Mouse (Mus musculus) fibroblast of lung, adult 2 months (primary cell): ENCODE measurements around the gene Rock2.
A peak's percentile ranks its signal among the peaks of the same experiment; 100 is the strongest.
"Not testable (repeated sequence)": the region's sequence is repeated elsewhere in the genome, so short reads cannot be mapped to it uniquely, and the experiment has no call there.

Source experiments
- DNase-seq: peaks from one replicate; pipeline ENCODE4 v3.0.0-alpha.2; 2011; ENCODE audit warnings: low read depth

Rock2 gene

DNA sequence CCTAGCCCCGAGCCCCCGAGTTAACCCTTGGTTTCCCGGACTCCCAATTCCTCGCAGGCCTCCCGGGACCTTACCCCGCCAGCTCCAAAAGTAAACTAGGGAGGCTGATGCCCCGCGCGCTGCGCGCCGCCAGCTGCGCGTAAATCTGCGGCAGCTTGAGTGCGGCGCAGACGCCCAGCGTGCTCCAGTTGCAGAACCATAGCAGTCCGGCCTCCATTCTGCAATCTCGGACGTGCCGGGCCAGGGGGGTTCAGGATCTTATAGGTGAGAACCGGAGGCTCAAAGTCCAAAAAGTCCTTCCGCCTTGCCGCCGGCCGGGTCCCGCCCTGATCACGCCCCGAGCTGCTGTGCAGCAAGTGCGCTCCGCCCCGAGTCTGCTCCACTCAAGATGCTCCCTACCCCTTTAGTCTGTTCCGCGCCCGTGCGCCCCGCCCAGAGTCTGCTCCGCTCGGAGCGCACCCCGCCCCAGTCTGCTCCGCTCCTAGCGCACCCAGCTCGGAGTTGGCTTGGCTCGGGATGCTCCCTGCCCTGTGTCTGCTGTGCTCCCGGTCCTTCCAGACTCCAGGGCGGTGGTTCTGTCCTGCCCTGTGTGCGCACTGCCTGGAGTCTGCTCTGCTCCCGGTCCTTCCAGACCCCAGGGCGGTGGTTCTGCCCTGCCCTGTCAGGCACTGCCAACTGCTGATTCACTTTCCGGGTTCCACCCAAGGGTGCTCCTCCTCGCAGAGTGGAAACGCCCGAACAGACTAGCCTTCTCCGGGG lies 105.2 kb downstream of the Rock2 start, which contains the start of gene Pqlc3:
Gene Pqlc3, minus strand, starts transcription at position 670 of the 759 bp plus-strand sequence.
- DNase-seq = peak; percentile 73

DNA sequence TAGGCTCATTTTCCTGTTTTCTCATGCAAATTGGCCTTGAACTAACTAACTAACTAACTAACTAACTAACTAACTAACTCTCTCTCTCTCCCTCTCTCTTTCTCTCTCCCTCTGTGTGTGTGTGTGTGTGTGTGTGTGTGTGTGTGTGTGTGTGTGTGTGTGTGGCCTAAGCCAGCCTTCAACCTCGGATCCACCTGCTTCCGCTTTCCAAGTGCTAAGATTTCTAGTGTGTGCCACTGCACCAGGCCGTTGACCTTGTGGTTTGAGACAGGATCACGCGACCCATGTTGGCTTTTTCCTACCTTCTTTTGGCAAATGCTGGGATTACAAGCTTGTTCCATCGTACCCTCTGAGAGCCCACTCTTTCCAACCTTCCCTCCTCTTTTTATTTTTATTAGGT lies 105.9 kb downstream of the Rock2 start:
- DNase-seq = no peak

DNA sequence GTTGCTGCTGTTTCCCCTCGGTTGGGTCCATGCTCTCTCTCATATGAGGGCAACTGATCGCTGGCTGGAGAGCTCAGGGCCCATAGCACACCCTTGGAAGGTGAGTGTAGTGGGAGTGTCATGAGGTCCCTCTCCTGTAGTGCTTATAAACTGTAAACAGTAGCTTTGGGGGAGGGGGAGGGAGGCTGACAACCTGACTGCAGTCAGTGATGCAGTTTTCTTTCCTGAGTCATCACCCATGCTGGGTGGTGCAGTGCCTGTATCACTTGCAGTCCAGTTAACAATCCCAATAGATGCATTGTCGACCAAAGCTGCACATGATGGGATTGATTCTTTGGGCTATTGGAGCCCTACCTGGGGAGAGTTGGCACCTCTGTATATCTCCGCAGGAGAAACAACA lies 106.5 kb downstream of the Rock2 start:
- no peak for DNase-seq

DNA sequence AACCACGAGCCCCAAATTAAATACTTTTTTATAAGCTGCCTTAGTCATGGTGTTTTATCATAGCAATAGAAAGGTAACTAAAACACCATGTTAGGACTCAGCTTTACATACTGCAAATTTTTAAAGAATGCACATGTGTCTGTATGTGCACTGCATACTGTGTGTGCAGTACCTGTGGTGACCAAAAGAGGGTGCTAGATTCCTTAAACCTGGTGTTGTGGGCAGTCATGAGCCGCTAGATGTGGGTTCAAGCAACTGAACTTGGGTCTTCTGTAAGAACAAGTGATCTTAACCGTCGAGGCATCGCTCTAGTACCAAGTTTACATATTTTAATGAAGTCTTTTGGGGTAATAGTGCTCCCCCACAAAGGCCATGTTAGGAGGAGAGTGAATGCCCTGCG lies 114.8 kb downstream of the Rock2 start:
- DNase-seq = no peak

DNA sequence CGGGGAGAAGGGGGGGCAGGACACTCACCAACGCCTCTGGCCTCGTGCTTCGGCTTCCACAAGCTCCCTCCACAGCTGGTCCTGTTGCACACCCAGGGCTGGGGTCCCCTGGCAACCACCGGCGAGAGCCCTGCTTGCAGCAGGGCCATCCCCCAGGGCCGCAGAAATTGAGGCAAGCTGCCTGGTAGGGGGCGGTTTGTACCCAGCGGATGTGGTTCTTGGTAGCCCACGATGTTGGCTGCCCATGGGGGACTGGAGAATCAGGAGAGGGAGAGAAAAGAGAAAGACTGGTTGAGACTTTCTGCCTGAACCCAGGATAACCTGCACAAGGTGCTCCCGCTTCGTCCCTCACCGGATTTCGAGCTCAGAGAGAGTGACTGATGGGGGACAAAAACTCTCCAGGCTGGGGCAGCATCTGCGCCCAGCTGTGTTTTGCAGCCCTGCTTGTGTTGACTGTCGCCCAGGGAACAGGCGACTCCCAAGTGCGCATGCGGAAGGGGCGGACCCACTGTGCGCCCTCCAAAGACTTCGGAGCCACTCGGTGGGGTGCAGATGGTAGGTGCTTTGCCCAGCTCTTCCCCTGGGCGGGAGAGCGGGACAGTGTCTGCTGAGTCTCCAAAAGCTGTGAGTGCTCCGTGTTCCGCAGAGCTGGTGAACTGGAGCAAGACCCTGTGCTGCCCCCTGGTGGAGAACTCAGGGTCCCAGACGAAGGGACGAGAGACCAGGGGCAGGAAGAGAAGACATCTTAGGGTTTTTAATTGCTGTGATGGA lies 116.6 kb downstream of the Rock2 start, which contains the start of gene 2410004P03Rik:
Gene 2410004P03Rik, minus strand, starts transcription at position 628 of the 771 bp plus-strand sequence.
- DNase-seq = no peak

DNA sequence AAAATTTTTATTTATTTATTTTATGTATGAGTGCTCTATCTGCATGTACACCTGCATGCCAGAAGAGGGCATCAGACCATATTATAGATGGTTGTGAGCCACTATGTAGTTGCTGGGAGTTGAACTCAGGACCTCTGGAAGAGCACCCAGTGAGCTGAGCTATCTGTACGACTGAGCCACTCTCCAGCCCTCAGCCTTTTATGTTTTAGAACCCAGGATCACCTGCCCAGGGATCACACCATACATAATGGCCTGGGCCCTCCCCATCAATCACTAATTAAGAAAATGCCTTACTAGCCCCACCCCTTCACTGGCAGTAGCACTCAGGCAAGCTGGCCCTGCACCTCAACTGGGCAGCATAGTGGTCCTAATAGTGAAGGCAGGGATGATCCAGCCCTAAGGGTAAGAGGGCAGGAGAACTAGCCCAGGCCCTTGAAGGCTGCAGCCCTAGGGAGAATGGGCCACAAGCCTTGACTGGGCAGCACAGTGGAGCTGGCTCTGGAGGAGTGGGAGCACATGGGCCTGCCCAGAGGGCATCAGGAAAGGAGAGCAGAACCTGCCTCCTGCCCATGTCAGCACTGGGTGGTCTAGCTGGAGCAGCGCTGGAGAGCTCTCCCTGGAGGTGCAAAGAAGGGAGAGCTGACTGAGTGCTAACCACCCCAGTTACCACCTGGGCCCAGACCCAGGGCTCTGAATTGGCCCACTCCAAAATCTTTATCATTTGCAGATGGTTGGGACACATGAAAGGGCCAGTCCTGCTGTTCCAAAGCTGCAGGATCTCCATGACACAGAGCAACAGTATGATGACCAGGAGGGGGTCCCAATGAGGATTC lies 117.6 kb downstream of the Rock2 start:
- no peak for DNase-seq

DNA sequence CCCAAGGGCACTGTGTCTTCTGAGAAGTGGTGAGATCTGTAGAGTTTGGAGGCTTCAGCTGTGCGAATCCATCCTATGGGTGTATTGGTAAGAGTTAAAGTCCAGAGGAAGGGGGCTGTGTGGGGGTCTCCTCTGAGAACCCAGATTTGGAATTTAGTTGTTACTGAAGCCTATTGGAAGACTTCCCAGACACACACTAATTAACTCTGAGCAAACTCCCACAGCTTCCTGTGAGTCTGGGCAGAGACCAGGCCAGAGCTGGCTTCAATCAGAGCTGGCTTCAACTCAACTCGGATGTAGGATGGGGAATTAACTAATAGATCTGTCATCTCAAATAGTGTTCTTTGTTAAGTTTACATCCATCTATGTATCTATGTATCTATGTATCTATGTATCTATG lies 121.0 kb downstream of the Rock2 start:
- no peak for DNase-seq

DNA sequence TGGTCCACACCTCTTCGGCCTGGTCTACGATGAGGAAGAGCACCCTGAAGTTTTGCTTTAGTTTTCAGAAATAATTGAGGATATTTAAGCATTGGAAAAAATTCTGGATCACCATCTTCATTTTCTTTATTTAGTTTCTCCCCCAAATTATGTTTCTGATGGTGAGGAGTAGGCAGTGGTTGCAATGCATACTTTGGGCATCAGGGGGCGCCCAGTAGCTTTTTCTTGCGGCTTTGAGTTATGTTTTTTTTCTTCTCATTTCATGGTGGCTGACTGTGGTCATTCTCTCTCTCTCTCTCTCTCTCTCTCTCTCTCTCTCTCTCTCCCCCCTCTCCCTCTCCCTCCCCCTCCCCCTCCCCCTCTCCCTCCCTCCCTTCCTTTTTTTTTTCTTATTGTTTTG lies 123.8 kb downstream of the Rock2 start:
- DNase-seq = no peak

DNA sequence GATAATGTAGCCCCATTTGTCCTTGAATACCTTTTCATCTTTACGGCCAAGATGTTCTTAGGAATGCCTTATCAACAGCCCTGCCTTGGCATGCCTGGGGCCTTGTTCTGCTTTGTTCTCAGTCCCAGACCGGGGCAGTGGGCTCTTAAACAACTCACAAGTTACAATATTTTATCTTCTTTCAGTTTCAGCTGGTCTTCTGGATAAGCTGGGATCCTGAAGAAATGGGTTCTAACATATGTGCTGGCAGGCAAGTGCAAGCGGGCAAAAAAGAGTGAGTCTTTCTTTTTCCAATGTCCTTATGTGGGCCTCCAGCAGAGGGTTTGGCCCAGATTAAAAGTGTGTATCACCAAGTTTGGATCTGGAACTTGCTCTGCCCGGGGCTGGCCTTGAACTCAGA lies 126.4 kb downstream of the Rock2 start:
- DNase-seq = not testable (repeated sequence)

DNA sequence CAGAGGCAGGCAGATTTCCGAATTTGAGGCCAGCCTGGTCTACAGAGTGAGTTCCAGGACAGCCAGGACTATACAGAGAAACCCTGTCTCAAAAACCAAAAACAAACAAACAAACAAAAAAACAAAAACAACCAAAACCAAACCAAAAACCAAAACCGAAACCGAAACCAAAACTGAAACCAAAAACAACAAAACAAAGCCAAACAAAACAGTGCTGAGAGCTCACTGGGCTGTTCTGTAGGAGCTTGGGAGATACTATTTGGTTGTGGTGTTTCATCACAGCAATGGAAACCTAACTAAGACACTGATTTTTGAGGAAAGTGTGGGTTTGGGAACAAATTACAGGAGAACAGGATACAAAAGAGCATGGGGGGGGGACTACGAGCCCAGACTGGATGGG lies 127.5 kb downstream of the Rock2 start:
- no peak for DNase-seq

DNA sequence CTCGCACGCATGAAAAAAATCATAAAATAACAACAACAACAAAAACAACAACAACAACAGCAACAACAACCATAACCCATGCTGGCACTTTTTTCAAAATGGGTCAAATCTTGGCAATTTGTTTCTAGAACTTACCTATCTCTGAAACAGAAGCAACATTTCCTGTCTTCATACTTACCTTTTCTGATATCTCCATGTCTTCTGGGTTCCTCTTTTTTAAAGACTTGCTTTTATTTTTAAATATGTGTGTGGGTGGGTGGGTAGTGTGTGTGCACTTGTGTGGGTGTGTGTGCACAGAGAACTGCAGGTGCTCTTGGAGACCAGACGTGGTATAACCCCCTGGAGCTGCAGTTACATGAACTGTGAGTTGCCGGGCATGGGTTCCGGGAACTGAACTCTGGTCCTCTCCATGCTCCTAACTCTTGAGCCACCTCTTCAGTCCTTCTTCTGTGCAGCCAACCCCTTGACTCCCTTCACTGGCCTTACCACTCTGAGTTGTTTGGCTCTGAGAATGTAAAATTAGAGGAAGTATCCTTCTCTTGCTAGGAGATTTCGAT lies 129.9 kb downstream of the Rock2 start:
- DNase-seq = no peak

DNA sequence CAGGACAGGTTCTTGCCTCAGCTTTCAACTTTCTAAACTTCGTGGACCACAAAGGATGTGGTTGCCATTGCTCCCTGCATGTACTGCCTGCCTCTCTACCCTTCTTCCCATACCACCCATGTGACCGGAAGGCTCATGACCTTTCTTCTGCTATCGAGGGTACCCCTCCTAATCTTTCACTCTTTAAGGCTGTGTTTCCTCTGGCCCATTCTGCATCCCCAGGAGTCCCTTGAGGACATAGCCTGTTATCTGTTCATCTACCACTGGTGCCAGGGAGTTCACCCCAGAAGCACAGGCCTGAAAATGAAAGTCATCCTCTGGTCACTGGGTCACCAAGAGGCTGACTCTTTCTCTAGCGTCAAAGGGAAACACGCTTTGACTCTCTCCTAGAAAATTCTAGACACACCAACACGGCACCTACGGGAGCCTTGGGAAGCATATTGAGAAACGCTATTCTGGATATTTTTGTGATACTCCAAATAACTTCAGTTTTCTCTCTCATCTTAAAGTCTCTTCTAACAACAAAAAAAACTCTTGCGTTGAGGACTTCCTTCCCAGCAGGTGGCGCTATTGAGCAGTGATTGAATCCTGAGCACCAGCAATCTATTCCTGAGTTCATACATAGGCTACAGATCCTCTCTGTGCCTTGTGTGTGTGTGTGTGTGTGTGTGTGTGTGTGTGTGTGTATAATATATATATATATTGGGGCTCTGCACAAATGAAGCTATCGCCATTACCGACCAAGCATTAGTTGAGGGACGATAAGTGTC lies 138.2 kb downstream of the Rock2 start:
- DNase-seq = no peak

DNA sequence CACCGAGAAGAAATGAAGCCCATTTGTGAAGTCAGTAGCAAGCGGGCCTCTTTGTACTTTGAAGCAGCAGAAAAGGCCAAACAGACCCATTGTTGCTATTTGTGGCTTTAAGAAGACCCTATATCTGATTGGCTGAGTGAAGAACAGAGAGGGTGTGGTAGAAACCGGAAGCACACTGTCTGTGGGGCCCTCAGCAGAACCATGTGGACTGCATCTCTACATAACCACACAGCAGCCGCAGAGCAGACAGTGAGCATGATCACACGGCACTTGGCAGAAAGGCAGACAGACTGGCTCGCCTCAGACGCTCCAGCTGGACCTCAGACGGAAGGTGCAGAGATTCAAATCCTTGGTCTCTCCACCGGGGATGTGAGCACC lies 138.8 kb downstream of the Rock2 start:
- DNase-seq = no peak

DNA sequence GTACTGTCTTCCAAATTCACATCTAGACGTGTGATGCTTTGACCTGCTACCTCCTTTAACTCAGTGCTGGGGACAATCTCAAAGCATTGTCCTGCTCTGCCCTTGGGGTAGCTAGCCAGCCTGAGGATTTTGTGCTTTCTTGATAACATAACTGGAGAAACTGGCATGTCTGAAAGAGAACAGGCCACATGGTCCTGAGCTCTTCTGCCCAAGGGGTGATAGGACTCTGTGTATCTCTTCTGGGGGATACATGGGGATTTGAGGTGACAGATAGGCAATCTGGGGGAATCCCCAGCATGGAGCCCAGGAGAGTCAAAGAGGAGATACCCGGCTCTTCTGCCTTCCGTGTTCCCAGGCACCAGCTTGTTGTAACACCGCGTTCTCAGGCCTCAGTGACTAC lies 140.0 kb downstream of the Rock2 start:
- no peak for DNase-seq

DNA sequence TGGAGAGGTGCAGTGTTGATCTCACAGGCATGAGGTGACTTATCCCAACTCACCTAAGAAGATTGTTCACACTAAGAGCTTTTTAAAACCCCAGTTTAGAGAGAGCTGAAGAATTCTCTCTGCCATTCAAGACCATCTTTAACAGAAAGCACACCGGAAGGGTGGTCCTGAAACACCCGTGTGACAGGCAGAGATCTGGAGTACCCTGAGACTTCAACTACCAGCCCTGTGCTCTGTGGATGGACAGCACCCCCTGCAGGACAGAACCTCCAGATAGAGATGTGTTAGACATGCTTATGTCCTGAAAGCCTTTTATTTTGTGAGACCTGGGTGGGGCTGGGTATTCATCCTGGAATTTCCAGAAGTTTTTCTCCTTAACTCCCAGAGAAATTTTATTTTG lies 140.4 kb downstream of the Rock2 start:
- DNase-seq = no peak

DNA sequence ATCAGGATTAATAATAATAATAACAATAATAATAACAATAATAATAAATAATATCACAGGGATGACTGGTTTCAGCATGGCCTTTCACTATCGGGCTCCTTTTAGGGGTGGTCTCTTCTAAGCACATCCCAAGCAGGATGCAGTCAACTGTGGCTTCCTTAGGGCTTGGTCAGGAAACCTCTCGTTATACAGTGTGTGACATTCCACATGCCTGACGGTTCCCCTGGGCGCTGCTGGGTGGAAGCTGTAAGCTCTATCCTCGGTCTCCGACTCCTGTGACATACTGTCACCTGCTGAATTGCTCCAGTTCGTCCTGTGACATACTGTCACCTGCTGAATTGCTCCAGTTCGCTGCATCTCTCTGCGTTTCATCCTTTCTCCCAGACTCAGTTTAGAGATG lies 141.8 kb downstream of the Rock2 start:
- DNase-seq = no peak

DNA sequence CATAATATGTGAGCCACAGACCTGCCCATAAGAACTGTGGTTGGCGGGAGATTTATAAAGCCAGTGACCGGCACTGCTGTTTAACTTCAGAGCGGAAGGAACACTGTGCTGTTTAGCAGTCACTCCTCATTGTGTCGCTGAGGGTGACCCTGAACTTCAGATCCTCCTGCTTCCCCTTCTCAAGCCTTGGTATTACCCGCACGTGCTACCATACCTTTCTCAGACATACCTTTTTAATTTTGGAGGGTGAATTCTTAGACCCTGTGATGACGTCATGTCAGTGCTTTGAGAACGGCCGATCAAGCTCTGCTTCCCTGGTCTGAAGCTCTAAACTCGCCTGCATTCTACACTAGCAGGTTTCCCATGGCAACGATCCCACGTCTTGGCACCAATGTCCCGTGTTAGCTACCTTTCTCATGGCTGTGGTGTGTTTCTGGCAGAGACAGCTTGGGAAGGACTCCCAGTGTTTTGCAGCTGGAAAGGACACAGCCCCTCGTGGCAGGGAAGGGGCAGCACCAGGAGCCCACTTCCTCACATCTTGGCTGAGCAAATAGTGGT lies 142.4 kb downstream of the Rock2 start:
- no peak for DNase-seq
